Mouse (Mus musculus): ENCODE measurements around the gene Kazn.

Kazn gene

GRCm38 (mm10) chr4:142053661-142054448 is 185.3 kb downstream of the Kazn start:
- DNase-seq (ENCODE audit: low spot score): no peak

GRCm38 (mm10) chr4:142053261-142053660 is 185.9 kb downstream of the Kazn start:
- DNase-seq (ENCODE audit: low spot score): no peak

GRCm38 (mm10) chr4:142052391-142053132 is 186.6 kb downstream of the Kazn start:
- DNase-seq (ENCODE audit: low spot score): no peak
